8 mouse cellular contexts compared by ENCODE assay signal in the genomic region with DNA sequence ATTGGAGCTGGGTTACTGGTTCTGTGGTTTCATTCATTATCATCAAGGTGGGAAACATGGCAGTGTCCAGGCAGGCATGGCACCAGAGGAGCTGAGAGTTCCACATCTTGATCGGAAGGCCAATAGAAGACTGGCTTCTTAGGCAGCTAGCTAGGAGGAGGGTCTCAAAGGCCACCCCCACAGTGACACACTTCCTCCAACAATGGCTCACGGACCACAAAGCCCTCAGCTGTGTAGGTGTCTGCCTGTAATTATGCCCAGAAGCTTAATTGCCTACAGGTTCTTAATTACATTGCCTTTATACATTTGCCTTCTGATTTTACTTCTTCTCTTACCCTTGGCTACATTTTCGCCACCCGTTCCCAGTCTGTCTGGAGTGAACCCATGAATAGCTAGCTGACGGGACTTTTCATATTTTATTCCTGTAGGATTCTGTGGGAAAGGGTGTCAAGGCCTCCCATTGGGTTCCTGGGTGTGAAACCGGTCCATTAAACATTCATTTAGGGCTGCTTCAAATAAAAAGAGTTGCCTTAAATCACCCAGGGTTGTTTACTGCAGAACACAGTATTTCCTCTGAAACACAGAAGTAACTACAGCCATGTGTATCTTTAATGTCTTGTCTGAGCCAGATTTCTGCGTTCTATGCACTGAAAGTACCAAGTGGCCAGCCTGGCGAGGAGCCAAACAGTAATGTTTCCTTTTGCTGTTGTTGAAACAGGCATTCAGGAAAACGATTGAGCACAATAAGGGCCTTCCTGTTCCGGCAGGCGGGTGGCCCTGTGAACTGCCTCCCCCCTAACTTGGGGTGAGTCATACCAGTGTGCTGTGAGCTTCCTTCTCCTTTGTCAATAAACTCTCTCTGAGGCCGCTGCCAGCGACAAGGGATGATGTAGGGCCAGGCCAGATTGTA.
A peak's percentile ranks its signal among the peaks of the same experiment; 100 is the strongest.
DNase-seq lines count a peak whose midpoint lies in the region; ATAC-seq and TF ChIP-seq lines count a peak whose summit lies in the region.

No protein-coding gene starts in this region.

- no peak for TF ChIP-seq CTCF in lung, adult 2 months (IDR thresholded peaks at IDR 0.05; ENCODE audit: insufficient read depth, low read length)

- DNase-seq in NIH3T3 (ENCODE audit: low read depth): peak; percentile 72
- DNase-seq in cerebellum, adult 8-10 months: peak; percentile 5
- peak; percentile 9 to 10 for DNase-seq in frontal cortex, postnatal 25 days (ENCODE audit: low spot score in 2 of 2)
- peak; percentile 64 for DNase-seq in heart, postnatal 4 days
- DNase-seq in large intestine, adult 2 months (ENCODE audit: low read depth, low spot score): peak; percentile 81
- DNase-seq in lung, adult 2 months: peak; percentile 45
- peak; percentile 46 for DNase-seq in ovary, postnatal 36 days (ENCODE audit: low spot score)

- H3K4me1 ChIP-seq in lung, adult 2 months (ENCODE audit: control insufficient read depth, insufficient read depth, low read length): peaks cover 4% of the 10 kb centered on the region

- no peak for TF ChIP-seq POLR2A in lung, adult 2 months (IDR thresholded peaks at IDR 0.05; ENCODE audit: borderline replicate concordance, extremely low read depth, low read depth, low read length)

- H3K4me3 ChIP-seq in lung, adult 2 months (replicated peaks; ENCODE audit: extremely low read depth, low read depth, low read length): no peak overlapping the region

- ATAC-seq in CD4-positive, CD25-positive, alpha-beta regulatory T cell, adult 4 months: no peak

- 23% methylated on average over 13 of the region's 13 CpGs for WGBS in large intestine, adult 2 months
- 39% methylated on average over 13 of the region's 13 CpGs for WGBS in lung, adult 2 months

Comparison
In these comparisons a context has a peak if more than half of its experiments do, and no peak if none do; other contexts are left out.
1. DNase-seq: peak in every context shown above with its lines; median percentile 81 in large intestine, adult 2 months; 72 in NIH3T3; 64 in heart, postnatal 4 days; 46 in ovary, postnatal 36 days; 45 in lung, adult 2 months; 10 in frontal cortex, postnatal 25 days; 5 in cerebellum, adult 8-10 months.